Mouse (Mus musculus): ENCODE measurements around the gene Xndc1.
"Not testable (repeated sequence)": the region's sequence is repeated elsewhere in the genome, so short reads cannot be mapped to it uniquely, and the experiment has no call there.

The Xndc1 gene

GRCm38 (mm10) chr7:102065046-102065891 is at the start of gene Xndc1, which contains the start of the genes Rnf121 and Xntrpc:
Gene Xndc1, plus strand, starts transcription at chr7:102065511.
Gene Rnf121, minus strand, starts transcription at chr7:102065469.
Gene Xntrpc, plus strand, starts transcription at chr7:102065713.
- DNase-seq (ENCODE audit: low read depth, low spot score) = peak; percentile 88

- DNase-seq (ENCODE audit: low read depth, low spot score) = no peak
Observed at GRCm38 (mm10) chr7:102016936-102017335, 48.4 kb upstream of the Xndc1 start.

- DNase-seq (ENCODE audit: low read depth, low spot score) = peak; percentile 40
Observed at GRCm38 (mm10) chr7:102017452-102017851, 47.9 kb upstream of the Xndc1 start.

- DNase-seq (ENCODE audit: low read depth, low spot score) = no peak
Observed at GRCm38 (mm10) chr7:102018034-102018433, 47.3 kb upstream of the Xndc1 start.

- DNase-seq (ENCODE audit: low read depth, low spot score) = no peak
Observed at GRCm38 (mm10) chr7:102018590-102018989, 46.7 kb upstream of the Xndc1 start, which contains the start of gene Il18bp. Gene Il18bp, minus strand, starts transcription at chr7:102018690.

GRCm38 (mm10) chr7:102019362-102019761 is 45.9 kb upstream of the Xndc1 start:
- no peak for DNase-seq (ENCODE audit: low read depth, low spot score)

- DNase-seq (ENCODE audit: low read depth, low spot score) = not testable (repeated sequence)
Observed at GRCm38 (mm10) chr7:102020934-102021333, 44.4 kb upstream of the Xndc1 start.

- DNase-seq (ENCODE audit: low read depth, low spot score) = no peak
Observed at GRCm38 (mm10) chr7:102023821-102024220, 41.5 kb upstream of the Xndc1 start.

GRCm38 (mm10) chr7:102025187-102026119 is 39.9 kb upstream of the Xndc1 start:
- DNase-seq (ENCODE audit: low read depth, low spot score) = no peak

- DNase-seq (ENCODE audit: low read depth, low spot score) = no peak
Observed at GRCm38 (mm10) chr7:102034904-102035303, 30.4 kb upstream of the Xndc1 start.

- no peak for DNase-seq (ENCODE audit: low read depth, low spot score)
Observed at GRCm38 (mm10) chr7:102035534-102035933, 29.8 kb upstream of the Xndc1 start.

GRCm38 (mm10) chr7:102037318-102037717 is 28.0 kb upstream of the Xndc1 start:
- DNase-seq (ENCODE audit: low read depth, low spot score) = no peak

- DNase-seq (ENCODE audit: low read depth, low spot score) = no peak
Observed at GRCm38 (mm10) chr7:102042314-102042713, 23.0 kb upstream of the Xndc1 start.

GRCm38 (mm10) chr7:102048524-102048923 is 16.8 kb upstream of the Xndc1 start:
- DNase-seq (ENCODE audit: low read depth, low spot score) = not testable (repeated sequence)

GRCm38 (mm10) chr7:102061353-102061752 is 4.0 kb upstream of the Xndc1 start:
- DNase-seq (ENCODE audit: low read depth, low spot score) = no peak

GRCm38 (mm10) chr7:102062203-102062602 is 3.1 kb upstream of the Xndc1 start:
- no peak for DNase-seq (ENCODE audit: low read depth, low spot score)

GRCm38 (mm10) chr7:102063891-102064290 is 1.4 kb upstream of the Xndc1 start:
- no peak for DNase-seq (ENCODE audit: low read depth, low spot score)

GRCm38 (mm10) chr7:102064655-102065045 is 661 bp upstream of the Xndc1 start:
- DNase-seq (ENCODE audit: low read depth, low spot score) = no peak

GRCm38 (mm10) chr7:102066363-102066762 is 1.1 kb downstream of the Xndc1 start:
- no peak for DNase-seq (ENCODE audit: low read depth, low spot score)

- DNase-seq (ENCODE audit: low read depth, low spot score) = no peak
Observed at GRCm38 (mm10) chr7:102076714-102077296, 11.5 kb downstream of the Xndc1 start.

- no peak for DNase-seq (ENCODE audit: low read depth, low spot score)
Observed at GRCm38 (mm10) chr7:102078517-102078916, 13.2 kb downstream of the Xndc1 start.

- DNase-seq (ENCODE audit: low read depth, low spot score) = no peak
Observed at GRCm38 (mm10) chr7:102080311-102080710, 15.0 kb downstream of the Xndc1 start.
